Mouse (Mus musculus) gonadal fat pad, adult 2 months (tissue): ENCODE results near the gene Specc1l. TPM values are rescaled to one million over a fixed set of nuclear protein-coding genes. Genes with fewer than 3 reads are reported as not detected.
A peak's percentile ranks its signal among the peaks of the same experiment; 100 is the strongest.

Experiments
- DNase-seq: peaks from one replicate; pipeline ENCODE4 v3.0.0-alpha.2; 2012; ENCODE audit warnings: low read depth
- polyA plus RNA-seq: library from polyadenylated mRNA; depleted of rRNA; stranded (reverse); fragments of >200 nt; gene quantifications from 2 replicates; pipeline ENCODE4 v1.2.3, GENCODE M21; 2012; rRNA removed

The Specc1l gene
- 19.2 and 20.0 TPM in 2 replicates for polyA plus RNA-seq

- no peak for DNase-seq
Measured at GRCm38 (mm10) chr10:75211807-75212645, at the start of gene Specc1l. TSS of gene Specc1l (plus strand) at chr10:75212073.

- DNase-seq = peak; percentile 77
Measured at GRCm38 (mm10) chr10:75165825-75166481, 45.9 kb upstream of the Specc1l start.

DNA sequence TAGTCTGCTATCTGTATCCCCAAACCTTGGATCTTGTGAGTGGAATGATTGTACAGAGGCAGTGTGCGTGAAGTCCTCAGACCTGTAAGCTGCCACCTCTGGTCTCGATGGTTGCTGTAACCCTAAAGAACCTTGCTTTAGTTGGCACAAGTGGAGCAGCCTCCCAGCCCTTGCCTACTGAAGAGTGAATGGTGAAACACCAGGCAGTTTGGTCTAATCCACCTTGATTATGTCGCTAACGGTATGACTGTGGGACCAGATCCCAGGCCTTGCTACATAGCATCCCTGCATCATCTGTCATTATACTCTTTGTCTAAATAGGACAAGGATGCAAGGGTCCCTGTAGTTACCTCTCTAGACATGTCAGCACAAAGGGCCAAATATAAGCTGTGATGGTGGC, 45.3 kb upstream of the Specc1l start:
- peak; percentile 70 for DNase-seq

- peak; percentile 84 for DNase-seq
Measured at GRCm38 (mm10) chr10:75170207-75170850, 41.5 kb upstream of the Specc1l start.

GRCm38 (mm10) chr10:75173056-75173455, 38.8 kb upstream of the Specc1l start:
- no peak for DNase-seq

DNA sequence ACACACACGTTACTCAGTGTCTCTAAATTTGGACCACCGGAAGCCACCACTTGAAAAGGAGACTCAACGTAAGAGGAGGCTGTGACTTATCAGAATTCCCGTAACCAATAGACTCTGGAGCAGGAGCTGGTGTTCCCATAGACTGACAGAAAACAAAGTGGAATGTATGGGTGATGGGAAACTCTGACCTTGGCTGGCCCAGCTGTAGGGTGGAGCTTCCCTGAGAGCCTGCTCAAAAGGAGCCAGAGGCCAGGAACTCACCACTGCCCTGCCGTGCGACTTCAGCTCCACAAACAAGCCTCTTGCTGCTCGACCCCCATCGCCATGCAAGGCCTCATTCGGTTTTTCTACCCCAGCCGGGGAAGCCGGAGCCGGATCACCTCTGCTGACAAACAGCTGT, 38.2 kb upstream of the Specc1l start:
- DNase-seq = no peak

DNA sequence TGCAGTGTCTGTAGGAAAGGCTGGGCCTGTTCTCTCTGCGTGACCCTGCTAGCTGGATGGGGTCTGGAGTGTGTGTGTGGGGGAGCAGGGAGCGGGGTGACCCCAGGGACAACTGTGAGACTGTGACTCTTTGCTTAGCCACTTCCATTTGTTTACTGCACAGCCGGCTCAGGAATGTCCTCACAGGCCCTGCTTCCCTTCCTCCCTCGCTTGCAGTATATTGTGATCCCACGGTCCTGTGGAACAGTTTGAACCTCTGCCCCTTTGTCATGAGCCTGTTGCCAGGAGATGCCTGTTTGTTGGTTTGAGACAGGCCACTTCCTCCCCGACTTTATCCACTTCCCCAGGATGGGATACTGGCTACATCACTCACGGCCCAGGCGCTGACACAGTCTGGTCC, 35.4 kb upstream of the Specc1l start:
- no peak for DNase-seq

DNA sequence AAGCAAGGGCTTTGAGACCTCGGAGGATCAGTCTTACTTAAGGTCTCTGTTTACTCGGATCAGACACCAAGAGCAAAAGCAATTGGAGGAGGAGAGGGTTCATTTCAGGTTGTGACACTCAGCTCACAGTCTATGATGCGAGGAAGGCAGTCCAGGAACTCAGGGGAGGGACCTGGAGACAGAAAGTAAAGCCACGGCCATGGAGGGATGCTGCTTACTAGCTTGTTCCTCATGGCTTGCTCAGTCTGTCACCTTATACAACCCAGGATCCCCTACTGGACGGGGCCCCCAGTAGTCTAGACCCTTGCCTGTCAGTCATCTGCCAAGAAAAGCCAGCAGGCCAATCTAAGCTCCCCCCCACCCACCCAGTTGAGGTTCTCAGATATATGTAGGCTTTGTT, 33.0 kb upstream of the Specc1l start:
- DNase-seq = no peak

DNA sequence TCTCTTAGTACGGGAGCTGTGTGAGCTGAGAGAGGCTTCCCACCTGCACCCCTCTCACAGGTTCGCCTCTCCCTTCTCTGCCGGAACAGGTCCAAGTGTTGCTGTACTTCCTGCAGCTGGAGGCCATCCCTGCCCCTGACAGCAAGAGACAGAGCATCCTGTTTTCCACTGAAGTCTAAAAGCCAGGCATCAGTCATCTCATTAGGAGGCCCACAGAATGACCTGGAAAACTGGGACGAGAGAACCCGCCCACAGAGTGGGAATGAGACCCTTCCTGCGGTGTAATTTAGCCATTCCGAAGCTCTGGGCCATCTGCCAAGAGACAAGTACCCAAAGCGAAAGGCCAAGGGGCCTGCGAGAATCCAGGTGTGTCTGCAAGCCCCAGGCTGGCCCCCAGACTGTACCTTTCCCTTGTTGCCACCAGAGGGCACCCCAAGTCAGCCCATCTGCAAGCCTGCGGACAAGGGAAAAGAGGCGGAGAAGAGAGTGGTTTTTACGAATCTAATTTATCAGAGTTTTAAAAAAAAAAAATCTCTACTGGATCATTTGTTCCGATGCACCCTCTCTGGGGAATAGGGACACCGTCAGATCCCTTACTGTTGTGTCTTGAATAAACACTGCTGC, 29.6 kb upstream of the Specc1l start:
- no peak for DNase-seq

- no peak for DNase-seq
Measured at GRCm38 (mm10) chr10:75184826-75185225, 27.0 kb upstream of the Specc1l start.

DNA sequence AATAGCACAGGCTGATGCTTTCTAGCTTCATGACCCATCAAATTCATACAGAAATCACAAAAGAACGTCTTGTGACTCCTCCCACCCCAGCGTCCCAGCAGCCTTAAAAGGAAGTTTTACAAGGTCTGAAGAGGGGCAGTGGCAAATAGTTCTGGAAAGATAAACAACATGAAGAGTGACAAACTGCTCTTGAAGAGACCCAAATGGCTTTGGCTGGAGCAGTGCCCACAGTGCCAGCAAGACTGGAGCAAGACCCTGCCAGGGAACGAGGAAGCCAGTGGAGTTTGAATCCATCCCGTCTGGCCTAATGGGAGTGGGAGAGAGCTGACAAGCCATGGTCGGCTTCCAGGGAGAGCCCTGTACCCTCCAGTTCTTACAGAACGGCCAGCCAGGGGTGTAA, 25.3 kb upstream of the Specc1l start:
- no peak for DNase-seq

- DNase-seq = no peak
Measured at GRCm38 (mm10) chr10:75187366-75188056, 24.4 kb upstream of the Specc1l start.

- no peak for DNase-seq
Measured at GRCm38 (mm10) chr10:75191647-75192046, 20.2 kb upstream of the Specc1l start.

DNA sequence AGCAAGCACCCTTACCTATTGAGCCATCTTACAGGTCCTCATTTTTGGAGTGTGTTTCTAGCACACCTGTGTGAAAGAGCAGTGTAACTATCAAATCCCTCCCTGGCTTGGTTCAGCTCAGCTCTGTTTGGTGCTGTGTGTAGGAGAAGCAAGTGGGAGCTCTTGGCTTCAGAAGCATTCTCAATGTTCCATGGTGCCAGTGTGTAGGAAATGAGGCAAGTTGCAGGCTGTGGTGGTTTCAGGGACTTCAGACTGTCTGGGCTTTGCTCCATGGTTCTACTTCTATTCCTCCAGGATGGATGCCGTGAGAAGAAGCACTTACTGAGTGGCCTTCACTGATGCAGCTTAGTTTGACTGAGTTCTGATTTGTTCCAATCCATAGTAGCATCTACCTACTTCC, 14.1 kb upstream of the Specc1l start:
- DNase-seq = no peak

GRCm38 (mm10) chr10:75200733-75201132, 11.1 kb upstream of the Specc1l start:
- DNase-seq = no peak

GRCm38 (mm10) chr10:75206192-75206591, 5.7 kb upstream of the Specc1l start:
- DNase-seq = no peak

GRCm38 (mm10) chr10:75210841-75211240, 1.0 kb upstream of the Specc1l start:
- no peak for DNase-seq

- no peak for DNase-seq
Measured at GRCm38 (mm10) chr10:75212981-75213380, 1.1 kb downstream of the Specc1l start.

DNA sequence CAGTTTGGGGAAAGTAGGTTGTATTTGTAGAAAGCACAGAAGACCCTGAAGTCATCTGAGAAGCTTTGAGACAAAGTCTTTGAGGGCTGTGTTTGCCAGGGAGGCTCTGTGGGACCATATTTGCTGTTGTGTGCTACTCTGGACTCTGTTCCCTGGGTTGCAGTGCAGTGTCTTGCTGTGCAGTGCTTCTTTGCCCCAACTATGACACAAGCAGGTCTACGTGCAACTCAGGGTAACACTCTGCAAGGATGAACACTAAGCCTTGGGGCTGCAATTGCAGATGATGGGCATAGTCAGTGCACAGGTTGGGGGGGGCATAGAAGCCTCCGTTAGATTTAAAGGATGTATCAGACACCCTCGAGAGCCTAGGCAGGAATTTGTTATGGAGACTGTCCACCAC, 8.8 kb downstream of the Specc1l start:
- no peak for DNase-seq

DNA sequence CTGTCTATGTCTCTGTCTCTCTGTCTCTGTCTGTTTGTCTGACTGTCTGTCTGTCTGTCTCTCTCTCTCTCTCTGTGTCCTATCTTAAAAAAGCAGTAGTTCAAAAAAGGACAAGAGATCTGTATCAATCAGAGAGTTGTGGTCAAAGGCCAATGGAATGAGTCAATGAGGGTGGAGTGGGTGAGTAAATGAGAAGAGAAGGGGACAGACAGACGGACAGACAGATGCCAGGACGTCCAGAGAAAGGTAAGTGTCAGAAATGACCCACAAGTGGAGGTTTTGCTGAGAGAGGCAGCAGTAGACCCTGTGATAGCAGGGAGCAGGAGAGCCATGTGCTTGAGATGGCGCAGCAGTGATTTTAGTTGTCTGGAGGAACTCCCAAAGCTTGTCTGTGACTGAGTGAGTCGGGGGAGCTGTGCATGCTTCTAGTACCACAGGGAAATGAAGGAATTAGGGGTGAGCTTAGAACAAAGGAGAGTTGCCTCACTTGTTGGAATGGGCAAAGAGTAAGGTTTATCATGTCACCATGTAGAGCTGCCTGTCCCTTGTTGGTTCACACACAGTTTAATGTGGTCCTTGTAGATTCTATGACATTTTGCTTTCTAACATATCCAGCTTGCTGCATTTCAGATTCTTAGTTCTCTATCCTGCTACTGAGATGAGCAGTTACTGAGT, 10.2 kb downstream of the Specc1l start:
- DNase-seq = no peak

DNA sequence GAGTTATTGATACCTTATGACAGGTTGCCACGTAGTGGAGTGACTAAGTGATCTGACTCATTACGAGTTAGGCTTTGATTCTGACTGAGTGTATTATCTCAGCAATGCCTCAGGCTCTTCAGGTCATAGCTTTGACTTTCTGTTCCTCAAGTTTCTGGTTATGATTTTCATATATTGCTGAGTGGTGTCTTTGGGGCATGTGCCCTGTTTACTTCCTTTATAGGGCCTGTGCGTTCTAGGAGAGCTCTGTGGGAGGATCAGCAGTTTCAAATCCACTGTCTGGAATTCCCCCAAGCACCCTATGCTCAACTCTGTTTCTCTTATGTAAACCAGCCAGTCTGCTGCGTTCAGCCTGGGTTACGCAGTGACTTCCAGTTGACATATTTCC, 10.7 kb downstream of the Specc1l start:
- peak; percentile 55 for DNase-seq
